Mouse (Mus musculus) forebrain, embryonic 14.5 days (tissue): ENCODE measurements around the gene 4833427G06Rik. TPM values are rescaled to one million over a fixed set of nuclear protein-coding genes. Genes with fewer than 3 reads are reported as not detected.
A peak's percentile ranks its signal among the peaks of the same experiment; 100 is the strongest.

Experiments used
- ATAC-seq: fragments of 200-750 bp; cut with Nextera tagmentation; 2 replicates; pipeline ENCODE4 v1.8.0; 2017; ENCODE audit warnings: mild to moderate bottlenecking, moderate library complexity
- DNase-seq: peaks from one replicate; pipeline ENCODE4 v3.0.0-alpha.2; 2015; ENCODE audit warnings: low spot score
- H3K27ac ChIP-seq: fragments of 300-500 bp; sonication (generic); 2 replicates; pipeline ENCODE4 v1.5.1; 2014; ENCODE audit warnings: low read depth, mild to moderate bottlenecking, control low read depth, low read length, moderate library complexity
- H3K27me3 ChIP-seq: fragments of 300-500 bp; sonication (generic); replicated peaks from 2 replicates; pipeline ENCODE4 v1.6.1; 2014; ENCODE audit warnings: low read length, control low read depth, mixed read lengths; ENCODE audit not compliant: control insufficient read depth, insufficient read depth
- H3K36me3 ChIP-seq: fragments of 300-500 bp; sonication (generic); 2 replicates; pipeline ENCODE4 v1.6.1; 2014; ENCODE audit warnings: low read length, control low read depth; ENCODE audit not compliant: control insufficient read depth, insufficient read depth
- H3K4me1 ChIP-seq: fragments of 300-500 bp; sonication (generic); 2 replicates; pipeline ENCODE4 v1.6.1; 2014; ENCODE audit warnings: antibody characterized with exemption, low read length, control low read depth; ENCODE audit not compliant: control insufficient read depth, insufficient read depth
- H3K4me2 ChIP-seq: fragments of 300-500 bp; sonication (generic); 2 replicates; pipeline ENCODE4 v1.6.1; 2014; ENCODE audit warnings: mild to moderate bottlenecking, control low read depth, low read length
- H3K4me3 ChIP-seq: fragments of 300-500 bp; sonication (generic); 2 replicates; pipeline ENCODE4 v1.5.1; 2014; ENCODE audit warnings: low read depth, low read length, control low read depth
- H3K9ac ChIP-seq: fragments of 300-500 bp; sonication (generic); 2 replicates; pipeline ENCODE4 v1.6.1; 2014; ENCODE audit warnings: mild to moderate bottlenecking, low read length, control low read depth, moderate library complexity
- H3K9me3 ChIP-seq: fragments of 300-500 bp; sonication (generic); replicated peaks from 2 replicates; pipeline ENCODE4 v1.6.1; 2016; ENCODE audit warnings: low read length, control low read depth, mixed read lengths; ENCODE audit not compliant: control insufficient read depth
- WGBS: fragments of 180-500 bp; shearing (Covaris S2); extraction: QIAGEN DNeasy Blood & Tissue Kit; methylation state at CpG from one replicate; pipeline ENCODE4 v1.1.7; 2014; 5-methylcytosine and 5-hydroxymethylcytosine counted together
- polyA plus RNA-seq: library from polyadenylated mRNA; unstranded; fragments of >200 nt; fragmentation: Nextera tagmentation; extraction: Ambion mirVana; gene quantifications from 2 replicates; pipeline ENCODE4 v1.2.1, GENCODE M21; 2014

Gene 4833427G06Rik
- polyA plus RNA-seq, 1 experiment from 2014 or later: 1.2 TPM

- WGBS: 84% methylated on average over 4 of the region's 4 CpGs
- ATAC-seq (no peak), DNase-seq (no peak)
- Histone ChIP-seq H3K9me3 (no peaks in the 10 kb centered on the region), H3K36me3 (no peaks in the 10 kb centered on the region), H3K4me3 (no peak overlapping the region), H3K4me2 (no peak overlapping the region), H3K27me3 (no peaks in the 10 kb centered on the region), H3K27ac (no peak overlapping the region), H3K9ac (no peak overlapping the region), H3K4me1 (no peaks in the 10 kb centered on the region)
These were observed 35.6 kb upstream of the 4833427G06Rik start for GRCm38 (mm10) chr9:51137432-51137831.

GRCm38 (mm10) chr9:51136985-51137384 is 35.1 kb upstream of the 4833427G06Rik start:
- no peaks in the 10 kb centered on the region for H3K9me3 ChIP-seq
- DNase-seq (peak; percentile 14), ATAC-seq (no peak)
- H3K4me2 ChIP-seq: no peak overlapping the region
- H3K4me1 ChIP-seq: no peaks in the 10 kb centered on the region
- no peaks in the 10 kb centered on the region for H3K36me3 ChIP-seq
- no peak overlapping the region for H3K4me3 ChIP-seq
- no peak overlapping the region for H3K9ac ChIP-seq
- no peaks in the 10 kb centered on the region for H3K27me3 ChIP-seq
- 67% methylated on average over 3 of the region's 3 CpGs for WGBS
- no peak overlapping the region for H3K27ac ChIP-seq

GRCm38 (mm10) chr9:51114767-51115166 is 12.9 kb upstream of the 4833427G06Rik start:
- Histone ChIP-seq H3K4me2 (no peak overlapping the region), H3K27ac (no peak overlapping the region), H3K9ac (no peak overlapping the region), H3K36me3 (no peaks in the 10 kb centered on the region), H3K4me1 (no peaks in the 10 kb centered on the region), H3K4me3 (no peak overlapping the region), H3K27me3 (no peaks in the 10 kb centered on the region), H3K9me3 (no peaks in the 10 kb centered on the region)
- 81% methylated on average over 4 of the region's 4 CpGs for WGBS
- ATAC-seq: no peak
- no peak for DNase-seq

- H3K27ac ChIP-seq: no peak overlapping the region
- DNase-seq (no peak), ATAC-seq (no peak)
- H3K9ac ChIP-seq: no peak overlapping the region
- H3K27me3 ChIP-seq: no peaks in the 10 kb centered on the region; the same call in 1 of the 2 replicates
- no peak overlapping the region for H3K4me2 ChIP-seq
- 0 out of 2 replicates have a peak, but pooled peaks cover 3% of the 10 kb centered on the region for H3K4me1 ChIP-seq
- no peak overlapping the region for H3K4me3 ChIP-seq
- no peaks in the 10 kb centered on the region for H3K9me3 ChIP-seq
- no peaks in the 10 kb centered on the region for H3K36me3 ChIP-seq
- WGBS: 77% methylated on average over 2 of the region's 2 CpGs
These were observed 3.9 kb upstream of the 4833427G06Rik start for GRCm38 (mm10) chr9:51105751-51106150.

GRCm38 (mm10) chr9:51103808-51104514 is 2.1 kb upstream of the 4833427G06Rik start:
- peak overlapping the region; percentile 67 for H3K9ac ChIP-seq
- peak overlapping the region; percentile 99 for H3K4me2 ChIP-seq
- WGBS: 12% methylated on average over 30 of the region's 30 CpGs
- DNase-seq: peak; percentile 13
- H3K27ac ChIP-seq: no peak overlapping the region
- ATAC-seq: peak; percentile 43
- no peaks in the 10 kb centered on the region for H3K36me3 ChIP-seq
- no peaks in the 10 kb centered on the region for H3K9me3 ChIP-seq
- peak overlapping the region; percentile 46 for H3K4me3 ChIP-seq
- 0 out of 2 replicates have a peak, but pooled peaks cover 3% of the 10 kb centered on the region for H3K4me1 ChIP-seq
- H3K27me3 ChIP-seq: no peaks in the 10 kb centered on the region; the same call in 1 of the 2 replicates

- 2% methylated on average over 44 of the region's 44 CpGs for WGBS
- DNase-seq (peak; percentile 59), ATAC-seq (peak; percentile 71)
- peak overlapping the region; percentile 67 for H3K9ac ChIP-seq
- peak overlapping the region; percentile 46 for H3K4me3 ChIP-seq
- H3K4me1 ChIP-seq: 0 out of 2 replicates have a peak, but pooled peaks cover 3% of the 10 kb centered on the region
- no peak overlapping the region for H3K27ac ChIP-seq
- H3K9me3 ChIP-seq: no peaks in the 10 kb centered on the region
- H3K36me3 ChIP-seq: no peaks in the 10 kb centered on the region
- H3K4me2 ChIP-seq: peak overlapping the region; percentile 99
- no peaks in the 10 kb centered on the region; the same call in 1 of the 2 replicates for H3K27me3 ChIP-seq
These were observed 1.3 kb upstream of the 4833427G06Rik start for GRCm38 (mm10) chr9:51102963-51103807.

- Histone ChIP-seq H3K4me2 (no peak overlapping the region), H3K9ac (no peak overlapping the region), H3K27me3 (no peaks in the 10 kb centered on the region), H3K36me3 (no peaks in the 10 kb centered on the region), H3K4me3 (no peak overlapping the region), H3K27ac (no peak overlapping the region), H3K4me1 (no peaks in the 10 kb centered on the region), H3K9me3 (no peaks in the 10 kb centered on the region)
- ATAC-seq (no peak), DNase-seq (no peak)
- WGBS: 49% methylated on average over 2 of the region's 2 CpGs
These were observed 5.6 kb downstream of the 4833427G06Rik start for GRCm38 (mm10) chr9:51096306-51096705.

GRCm38 (mm10) chr9:51093697-51094096 is 8.2 kb downstream of the 4833427G06Rik start:
- ATAC-seq (no peak), DNase-seq (no peak)
- Histone ChIP-seq H3K27ac (no peak overlapping the region), H3K27me3 (no peaks in the 10 kb centered on the region), H3K9me3 (no peaks in the 10 kb centered on the region), H3K4me3 (no peak overlapping the region), H3K4me1 (no peaks in the 10 kb centered on the region), H3K36me3 (no peaks in the 10 kb centered on the region), H3K4me2 (no peak overlapping the region), H3K9ac (no peak overlapping the region)
- 86% methylated on average over 5 of the region's 5 CpGs for WGBS

- no peaks in the 10 kb centered on the region for H3K27me3 ChIP-seq
- H3K36me3 ChIP-seq: no peaks in the 10 kb centered on the region
- ATAC-seq (no peak), DNase-seq (no peak)
- H3K4me2 ChIP-seq: no peak overlapping the region
- WGBS: 87% methylated on average over 5 of the region's 5 CpGs
- H3K4me3 ChIP-seq: no peak overlapping the region
- H3K27ac ChIP-seq: no peak overlapping the region
- peaks cover under 1% of the 10 kb centered on the region for H3K4me1 ChIP-seq
- no peaks in the 10 kb centered on the region for H3K9me3 ChIP-seq
- H3K9ac ChIP-seq: no peak overlapping the region
These were observed 20.3 kb downstream of the 4833427G06Rik start for GRCm38 (mm10) chr9:51081614-51082013.
